Mouse (Mus musculus): ENCODE data around the gene Pdxp. TPM values are rescaled to one million over a fixed set of nuclear protein-coding genes. Genes with fewer than 3 reads are reported as not detected.

Pdxp gene
- polyA plus RNA-seq, 1 experiment from 2014 or later, result 35.7 TPM

Small RNA genes within 50 kb of the gene (microRNA-seq; reads per million reads assigned to microRNA genes)
- gene Mir6955, result not detected

Other genes with a start within 250 kb of the Pdxp start
- 0.02 TPM in 1 of 2 replicates, not detected in the other for gene Elfn2, start 195.1 kb upstream of the Pdxp start, polyA plus RNA-seq (2016; fragmentation: Nextera tagmentation; extraction: Ambion mirVana)
- gene Mfng, start 140.4 kb upstream of the Pdxp start, polyA plus RNA-seq (2016; fragmentation: Nextera tagmentation; extraction: Ambion mirVana), result 5.5 and 10.3 TPM in 2 replicates
- 3.5 and 4.0 TPM in 2 replicates for gene Card10, start 110.9 kb upstream of the Pdxp start, polyA plus RNA-seq (2016; fragmentation: Nextera tagmentation; extraction: Ambion mirVana)
- gene Cdc42ep1, start 71.3 kb upstream of the Pdxp start, polyA plus RNA-seq (2016; fragmentation: Nextera tagmentation; extraction: Ambion mirVana), result 35.1 and 37.3 TPM in 2 replicates
- 2.2 TPM in 1 of 2 replicates, not detected in the other for gene Lgals2, start 58.4 kb upstream of the Pdxp start, polyA plus RNA-seq (2016; fragmentation: Nextera tagmentation; extraction: Ambion mirVana)
- gene Gga1, start 36.7 kb upstream of the Pdxp start, polyA plus RNA-seq (2016; fragmentation: Nextera tagmentation; extraction: Ambion mirVana), result 51.5 and 56.6 TPM in 2 replicates
- gene Gm49510, start 14.3 kb upstream of the Pdxp start, polyA plus RNA-seq (2016; fragmentation: Nextera tagmentation; extraction: Ambion mirVana), result 0.11 and 0.38 TPM in 2 replicates
- 33.8 and 44.4 TPM in 2 replicates for gene Sh3bp1, start 14.2 kb upstream of the Pdxp start, polyA plus RNA-seq (2016; fragmentation: Nextera tagmentation; extraction: Ambion mirVana)
- 427 and 466 TPM in 2 replicates for gene Lgals1, start 12.8 kb downstream of the Pdxp start, polyA plus RNA-seq (2016; fragmentation: Nextera tagmentation; extraction: Ambion mirVana)
- gene Nol12, start 21.0 kb downstream of the Pdxp start, polyA plus RNA-seq (2016; fragmentation: Nextera tagmentation; extraction: Ambion mirVana), result 45.8 and 70.0 TPM in 2 replicates
- 63.6 and 68.2 TPM in 2 replicates for gene Triobp, start 33.8 kb downstream of the Pdxp start, polyA plus RNA-seq (2016; fragmentation: Nextera tagmentation; extraction: Ambion mirVana)
- 195 and 250 TPM in 2 replicates for gene H1f0, start 114.5 kb downstream of the Pdxp start, polyA plus RNA-seq (2016; fragmentation: Nextera tagmentation; extraction: Ambion mirVana)
- 0.26 TPM in 1 of 2 replicates, not detected in the other for gene Galr3, start 128.0 kb downstream of the Pdxp start, polyA plus RNA-seq (2016; fragmentation: Nextera tagmentation; extraction: Ambion mirVana)
- 34.8 and 48.7 TPM in 2 replicates for gene Ankrd54, start 149.0 kb downstream of the Pdxp start, polyA plus RNA-seq (2016; fragmentation: Nextera tagmentation; extraction: Ambion mirVana)
- gene Eif3l, start 161.3 kb downstream of the Pdxp start, polyA plus RNA-seq (2016; fragmentation: Nextera tagmentation; extraction: Ambion mirVana), result 201 and 226 TPM in 2 replicates
- 13.1 and 14.5 TPM in 2 replicates for gene Micall1, start 195.0 kb downstream of the Pdxp start, polyA plus RNA-seq (2016; fragmentation: Nextera tagmentation; extraction: Ambion mirVana)
- 289 and 326 TPM in 2 replicates for gene Polr2f, start 227.1 kb downstream of the Pdxp start, polyA plus RNA-seq (2016; fragmentation: Nextera tagmentation; extraction: Ambion mirVana)
- gene 1700088E04Rik, start 227.3 kb downstream of the Pdxp start, polyA plus RNA-seq (2016; fragmentation: Nextera tagmentation; extraction: Ambion mirVana), result 6.0 and 8.1 TPM in 2 replicates